Mouse (Mus musculus) urinary bladder, postnatal 36 days (tissue): ENCODE measurements around the gene S100a9.

ENCODE experiments used
- DNase-seq, 2 experiments: peaks; one replicate each; pipeline ENCODE4 v3.0.0; 2022; ENCODE audit warnings: low spot score in 2 of 2, mixed read lengths in 1 of 2

S100a9 gene

GRCm38 (mm10) chr3:90695613-90696012 is at the start of gene S100a9:
S100a9 (minus strand) TSS chr3:90695721.
- no peak for DNase-seq

- no peak for DNase-seq
Measured at GRCm38 (mm10) chr3:90726606-90727005, 31.1 kb upstream of the S100a9 start, which contains the start of gene Pglyrp4. Pglyrp4 (plus strand) TSS chr3:90726906.

DNA sequence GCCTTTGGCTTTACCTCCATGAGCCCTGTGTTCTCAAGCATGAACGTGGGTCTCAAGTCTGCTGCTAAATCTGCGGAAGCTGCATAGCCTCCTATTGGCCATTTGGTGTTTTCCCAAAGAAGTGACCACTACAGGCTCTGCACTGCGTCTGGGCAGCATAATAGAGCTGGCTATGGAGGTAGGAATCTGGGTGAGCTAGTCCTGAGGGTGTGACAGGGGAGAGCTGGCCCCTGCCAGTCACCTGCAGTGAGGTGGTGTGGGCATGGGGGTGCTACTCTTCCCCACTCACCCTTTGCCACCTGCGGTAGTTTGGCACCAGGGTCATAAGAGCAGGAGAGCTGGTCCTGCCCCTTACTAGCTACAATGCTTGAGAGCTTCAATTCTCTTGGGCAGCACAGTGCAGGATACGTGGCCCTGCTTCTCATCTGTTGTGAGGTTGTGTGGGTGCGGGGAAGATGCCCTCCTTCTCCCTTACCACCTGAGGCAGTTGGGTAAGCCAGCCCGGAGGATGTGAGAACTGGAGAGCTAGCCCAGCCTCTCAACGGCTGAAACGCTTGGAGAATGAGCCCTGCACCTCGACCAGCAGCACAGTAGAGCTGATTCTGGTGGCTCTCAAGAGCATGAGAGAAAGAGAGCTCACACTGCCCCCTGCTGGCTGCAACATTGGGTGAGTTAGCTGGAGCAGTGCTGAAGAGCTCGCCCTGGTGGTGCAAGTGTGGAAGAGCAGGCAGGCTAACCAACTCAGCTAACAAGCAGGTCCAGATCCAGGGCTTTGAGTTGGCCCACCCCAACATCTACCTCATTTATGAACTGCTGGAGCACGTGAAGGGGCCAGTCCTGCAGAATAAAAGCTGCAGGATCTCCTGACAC is 14.3 kb upstream of the S100a9 start:
- DNase-seq: peak; percentile 79 to 86

- no peak for DNase-seq
Measured at GRCm38 (mm10) chr3:90708523-90709202, 13.1 kb upstream of the S100a9 start.

- DNase-seq: no peak
Measured at GRCm38 (mm10) chr3:90702244-90702643, 6.7 kb upstream of the S100a9 start.

- DNase-seq: no peak
Measured at GRCm38 (mm10) chr3:90693496-90693895, 2.0 kb downstream of the S100a9 start.

- no peak for DNase-seq
Measured at GRCm38 (mm10) chr3:90686835-90687234, 8.7 kb downstream of the S100a9 start.

DNA sequence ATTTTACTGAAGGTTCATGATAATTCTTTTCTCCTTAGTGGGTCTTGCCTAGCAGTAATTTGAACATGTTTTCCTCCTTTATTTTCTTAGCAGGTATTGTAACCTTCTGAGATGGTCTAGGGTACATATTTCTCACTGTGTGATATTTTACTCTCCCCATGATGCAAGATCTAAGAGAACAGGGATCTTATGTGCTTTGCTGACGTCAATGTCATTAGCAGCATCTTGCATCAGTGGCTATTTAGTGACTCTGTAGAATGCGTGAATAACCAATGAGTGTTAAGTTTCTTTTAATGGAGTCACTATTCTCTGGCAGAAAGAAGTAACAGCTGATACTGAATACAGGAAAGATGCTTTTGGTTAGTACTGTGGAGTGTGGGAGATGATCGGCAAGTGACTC is 11.6 kb downstream of the S100a9 start:
- DNase-seq: no peak

GRCm38 (mm10) chr3:90678656-90679055 is 16.9 kb downstream of the S100a9 start:
- no peak for DNase-seq

- peak in 1 of 2 experiments; percentile 55 for DNase-seq
Measured at GRCm38 (mm10) chr3:90668846-90669245, 26.7 kb downstream of the S100a9 start, which contains the start of gene S100a8. S100a8 (plus strand) TSS chr3:90668978.

DNA sequence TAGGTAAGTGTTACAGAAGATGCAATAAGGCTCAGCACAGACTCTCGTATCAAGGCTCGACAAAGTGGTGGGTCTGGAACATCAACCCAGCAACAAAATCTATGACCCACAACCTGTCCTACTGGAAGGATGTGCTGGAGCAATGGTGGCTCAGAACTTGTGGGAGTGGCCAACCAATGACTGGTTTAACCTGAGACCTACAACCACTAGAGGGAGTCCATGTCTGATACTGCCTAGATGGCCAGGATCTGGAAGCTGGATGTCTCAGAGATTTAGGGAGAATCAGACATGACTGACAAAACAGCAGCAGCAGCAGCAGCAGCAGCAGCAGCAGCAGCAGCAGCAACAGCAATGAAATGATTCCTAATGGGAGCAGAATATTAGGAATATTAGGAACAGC is 31.3 kb downstream of the S100a9 start:
- no peak for DNase-seq

- no peak for DNase-seq
Measured at GRCm38 (mm10) chr3:90659364-90660044, 36.0 kb downstream of the S100a9 start.

- no peak for DNase-seq
Measured at GRCm38 (mm10) chr3:90657405-90657804, 38.1 kb downstream of the S100a9 start.

GRCm38 (mm10) chr3:90653717-90654116 is 41.8 kb downstream of the S100a9 start, which contains the start of gene S100a7a:
S100a7a (plus strand) TSS chr3:90654017.
- DNase-seq: no peak

DNA sequence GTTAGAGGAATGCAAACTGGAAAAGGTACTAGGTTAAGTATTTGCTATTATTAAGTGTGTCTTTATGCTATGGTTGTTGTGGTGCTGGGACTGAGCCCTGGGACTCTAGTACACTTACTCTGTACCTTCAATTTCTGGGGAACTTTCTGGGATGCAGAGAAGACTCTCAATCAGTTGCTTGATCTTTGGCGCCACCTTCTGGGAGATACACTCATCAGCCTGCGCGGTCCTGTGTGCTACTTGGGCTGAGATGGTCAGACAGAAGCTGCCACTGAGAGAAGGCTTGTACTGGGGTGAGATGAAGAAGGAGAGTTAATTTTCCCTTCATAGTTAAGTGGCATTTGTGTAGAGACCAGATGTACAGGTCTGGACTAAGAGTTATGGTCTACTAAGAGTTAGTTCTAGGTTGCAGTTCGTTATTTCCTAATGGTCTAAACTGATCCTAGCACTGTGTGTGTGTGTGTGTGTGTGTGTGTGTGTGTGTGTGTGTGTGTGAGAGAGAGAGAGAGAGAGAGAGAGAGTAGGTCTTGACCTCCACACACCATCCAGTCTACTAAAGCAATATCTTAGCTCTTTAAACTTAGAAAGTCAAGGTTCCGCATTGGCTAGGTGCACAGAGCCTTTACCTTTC is 42.5 kb downstream of the S100a9 start:
- DNase-seq: peak; percentile 71 to 72

DNA sequence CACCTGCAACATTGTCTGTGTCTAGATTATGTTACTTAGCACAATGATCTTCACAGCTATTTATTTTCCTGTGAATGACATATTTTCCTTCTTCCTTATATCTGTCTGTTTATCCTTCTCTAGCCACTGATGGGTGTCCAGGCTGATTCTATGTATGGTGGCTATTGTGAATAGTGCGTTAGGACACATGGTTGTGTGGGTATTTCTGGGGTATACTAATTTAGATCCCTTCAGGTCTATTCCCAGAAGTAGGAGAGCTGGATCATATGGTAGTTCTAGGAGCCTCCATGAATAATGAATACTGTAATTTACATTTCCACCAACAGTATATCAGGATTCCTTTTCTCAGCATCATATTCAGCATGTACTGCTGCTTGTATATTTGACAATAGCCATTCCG is 45.7 kb downstream of the S100a9 start:
- no peak for DNase-seq

- no peak for DNase-seq
Measured at GRCm38 (mm10) chr3:90648981-90649380, 46.5 kb downstream of the S100a9 start.

DNA sequence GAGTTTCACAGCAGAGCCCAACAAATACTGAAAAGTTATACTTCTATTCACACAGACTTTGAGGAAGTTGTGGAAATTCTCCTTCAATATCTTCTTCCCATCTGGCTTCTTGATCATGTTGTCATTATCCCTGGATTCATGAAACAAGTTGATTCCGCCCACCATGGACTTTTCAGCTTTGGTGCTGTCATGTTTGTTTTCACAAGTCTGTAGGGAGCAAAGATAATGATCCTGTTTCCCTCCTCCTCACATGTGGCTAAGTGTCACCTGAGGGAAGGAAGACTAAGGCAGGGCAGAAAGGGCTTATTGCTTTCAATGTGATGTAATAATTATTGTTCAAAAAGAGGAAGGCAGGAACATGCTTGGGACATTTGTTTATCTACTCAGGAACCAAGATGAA is 48.2 kb downstream of the S100a9 start:
- no peak for DNase-seq

GRCm38 (mm10) chr3:90644220-90644619 is 51.3 kb downstream of the S100a9 start:
- peak in 1 of 2 experiments; percentile 39 for DNase-seq
